Mouse (Mus musculus) neural tube, embryonic 13.5 days (tissue): ENCODE data around the gene Plpp7. TPM values are rescaled to one million over a fixed set of nuclear protein-coding genes. Genes with fewer than 3 reads are reported as not detected.

Source experiments
- ATAC-seq: fragments of 200-750 bp; cut with Nextera tagmentation; 2 replicates; pipeline ENCODE4 v1.8.0; 2017; ENCODE audit warnings: low read depth, mild to moderate bottlenecking, moderate TSS enrichment, moderate library complexity
- H3K27ac ChIP-seq: fragments of 300-500 bp; sonication (generic); replicated peaks from 2 replicates; pipeline ENCODE4 v1.5.1; 2015; ENCODE audit warnings: moderate library complexity, mild to moderate bottlenecking, inconsistent platforms
- H3K27me3 ChIP-seq: fragments of 300-500 bp; sonication (generic); 2 replicates; pipeline ENCODE4 v1.6.1; 2015; ENCODE audit warnings: mild to moderate bottlenecking, inconsistent platforms
- H3K36me3 ChIP-seq: fragments of 300-500 bp; sonication (generic); 2 replicates; pipeline ENCODE4 v1.6.1; 2015; ENCODE audit warnings: mild to moderate bottlenecking, inconsistent platforms
- H3K4me1 ChIP-seq: fragments of 300-500 bp; sonication (generic); replicated peaks from 2 replicates; pipeline ENCODE4 v1.6.1; 2015; ENCODE audit warnings: inconsistent platforms
- H3K4me2 ChIP-seq: fragments of 300-500 bp; sonication (generic); 2 replicates; pipeline ENCODE4 v1.6.1; 2015; ENCODE audit warnings: inconsistent platforms, mild to moderate bottlenecking, moderate library complexity
- H3K4me3 ChIP-seq: fragments of 300-500 bp; sonication (generic); 2 replicates; pipeline ENCODE4 v1.5.1; 2015; ENCODE audit warnings: mild to moderate bottlenecking, inconsistent platforms
- H3K9ac ChIP-seq: fragments of 300-500 bp; sonication (generic); 2 replicates; pipeline ENCODE4 v1.6.1; 2015; ENCODE audit warnings: moderate library complexity, mild to moderate bottlenecking, inconsistent platforms
- H3K9me3 ChIP-seq: fragments of 300-500 bp; sonication (generic); 2 replicates; pipeline ENCODE4 v1.6.1; 2016; ENCODE audit warnings: inconsistent platforms
- WGBS: fragments of 180-500 bp; shearing (Covaris S2); methylation state at CpG from one replicate; pipeline ENCODE4 v1.1.7; 2015; 5-methylcytosine and 5-hydroxymethylcytosine counted together
- polyA plus RNA-seq: library from polyadenylated mRNA; unstranded; fragments of >200 nt; fragmentation: Nextera tagmentation; extraction: Ambion mirVana; gene quantifications from 2 replicates; pipeline ENCODE4 v1.2.1, GENCODE M21; 2015

Gene Plpp7
- polyA plus RNA-seq, 1 experiment from 2014 or later, result 22.6 TPM

- no peaks in the 10 kb centered on the region for H3K36me3 ChIP-seq
- under 1% methylated on average over 68 of the region's 117 CpGs for WGBS
- peaks cover 50% of the 10 kb centered on the region for H3K4me1 ChIP-seq
Measured at GRCm38 (mm10) chr2:32150924-32151659, 55.8 kb downstream of the Plpp7 start, which contains the start of gene Prrc2b. TSS of gene Prrc2b (plus strand) at chr2:32151082.

GRCm38 (mm10) chr2:32151660-32152366 is 56.5 kb downstream of the Plpp7 start:
- Histone ChIP-seq H3K4me1 (peaks cover 57% of the 10 kb centered on the region), H3K27ac (peak overlapping the region; percentile 99), H3K9ac (peak overlapping the region; percentile 100), H3K9me3 (no peaks in the 10 kb centered on the region), H3K4me3 (peak overlapping the region; percentile 93), H3K27me3 (no peaks in the 10 kb centered on the region), H3K4me2 (peak overlapping the region; percentile 100), H3K36me3 (no peaks in the 10 kb centered on the region)
- peak; percentile 38 for ATAC-seq
- WGBS, result 0% methylated on average over 22 of the region's 22 CpGs

More at GRCm38 (mm10) chr2:32150924-32151659, 55.8 kb downstream of the Plpp7 start, which contains the start of gene Prrc2b:
- Histone ChIP-seq H3K27ac (peak within 1 kb of the TSS; percentile 99), H3K9ac (peak within 1 kb of the TSS; percentile 100), H3K27me3 (no peaks in the 10 kb centered on the region), H3K9me3 (no peaks in the 10 kb centered on the region), H3K4me2 (peak within 1 kb of the TSS; percentile 100), H3K4me3 (peak within 1 kb of the TSS; percentile 93)
- peak; percentile 66 for ATAC-seq

- WGBS, result 15% methylated on average over 12 of the region's 12 CpGs
- H3K4me1 ChIP-seq, result peaks cover 64% of the 10 kb centered on the region
- no peak for ATAC-seq
Measured at GRCm38 (mm10) chr2:32152367-32153034, 57.2 kb downstream of the Plpp7 start.

GRCm38 (mm10) chr2:32153041-32153790 is 57.9 kb downstream of the Plpp7 start:
- Histone ChIP-seq H3K4me1 (peaks cover 71% of the 10 kb centered on the region), H3K36me3 (no peaks in the 10 kb centered on the region), H3K27ac (peak overlapping the region; percentile 99), H3K9ac (peak overlapping the region; percentile 100), H3K27me3 (no peaks in the 10 kb centered on the region), H3K9me3 (no peaks in the 10 kb centered on the region), H3K4me3 (peak overlapping the region; percentile 93), H3K4me2 (peak overlapping the region; percentile 100)
- no peak for ATAC-seq
- WGBS, result 2% methylated on average over 13 of the region's 13 CpGs

More at GRCm38 (mm10) chr2:32152367-32153034, 57.2 kb downstream of the Plpp7 start:
- Histone ChIP-seq H3K9ac (peak overlapping the region; percentile 100), H3K4me3 (peak overlapping the region; percentile 93), H3K27me3 (no peaks in the 10 kb centered on the region), H3K27ac (peak overlapping the region; percentile 99), H3K4me2 (peak overlapping the region; percentile 100), H3K9me3 (no peaks in the 10 kb centered on the region), H3K36me3 (no peaks in the 10 kb centered on the region)

- no peaks in the 10 kb centered on the region for H3K36me3 ChIP-seq
- no peaks in the 10 kb centered on the region for H3K9me3 ChIP-seq
- H3K4me2 ChIP-seq, result peak overlapping the region; percentile 100
- peak overlapping the region; percentile 93 for H3K4me3 ChIP-seq
- no peak for ATAC-seq
- no peaks in the 10 kb centered on the region for H3K27me3 ChIP-seq
- WGBS, result 22% methylated on average over 4 of the region's 4 CpGs
- peak overlapping the region; percentile 99 for H3K27ac ChIP-seq
- H3K9ac ChIP-seq, result peak overlapping the region; percentile 100
- peaks cover 77% of the 10 kb centered on the region for H3K4me1 ChIP-seq
Measured at GRCm38 (mm10) chr2:32153791-32154119, 58.4 kb downstream of the Plpp7 start.

- Histone ChIP-seq H3K4me2 (peak overlapping the region; percentile 100), H3K27ac (peak overlapping the region; percentile 99)
- WGBS, result 25% methylated on average over 9 of the region's 9 CpGs
Measured at GRCm38 (mm10) chr2:32154334-32154997, 59.1 kb downstream of the Plpp7 start.

GRCm38 (mm10) chr2:32154998-32155541 is 59.7 kb downstream of the Plpp7 start:
- no peaks in the 10 kb centered on the region for H3K27me3 ChIP-seq
- no peaks in the 10 kb centered on the region for H3K36me3 ChIP-seq
- 44% methylated on average over 7 of the region's 7 CpGs for WGBS
- peak overlapping the region; percentile 100; the same call in 1 of the 2 replicates for H3K9ac ChIP-seq
- no peaks in the 10 kb centered on the region for H3K9me3 ChIP-seq
- H3K4me1 ChIP-seq, result peaks cover 87% of the 10 kb centered on the region
- peak overlapping the region; percentile 100 for H3K4me2 ChIP-seq
- H3K4me3 ChIP-seq, result peak overlapping the region; percentile 93
- no peak for ATAC-seq
- peak overlapping the region; percentile 80 for H3K27ac ChIP-seq

More at GRCm38 (mm10) chr2:32154334-32154997, 59.1 kb downstream of the Plpp7 start:
- H3K4me1 ChIP-seq, result peaks cover 84% of the 10 kb centered on the region
- peak overlapping the region; percentile 93 for H3K4me3 ChIP-seq
- no peaks in the 10 kb centered on the region for H3K36me3 ChIP-seq
- peak overlapping the region; percentile 100 for H3K9ac ChIP-seq
- H3K9me3 ChIP-seq, result no peaks in the 10 kb centered on the region
- no peaks in the 10 kb centered on the region for H3K27me3 ChIP-seq
- ATAC-seq, result no peak

GRCm38 (mm10) chr2:32155614-32156013 is 60.3 kb downstream of the Plpp7 start:
- Histone ChIP-seq H3K9ac (peak overlapping the region; percentile 31; the same call in 1 of the 2 replicates), H3K4me2 (peak overlapping the region; percentile 100), H3K4me1 (peaks cover 87% of the 10 kb centered on the region), H3K27ac (peak overlapping the region; percentile 80), H3K4me3 (no peak overlapping the region), H3K36me3 (no peaks in the 10 kb centered on the region), H3K9me3 (no peaks in the 10 kb centered on the region), H3K27me3 (no peaks in the 10 kb centered on the region)
- ATAC-seq, result no peak
- WGBS, result 73% methylated on average over 6 of the region's 6 CpGs

- H3K9me3 ChIP-seq, result no peaks in the 10 kb centered on the region
- H3K27ac ChIP-seq, result peak overlapping the region; percentile 80
- H3K9ac ChIP-seq, result peak overlapping the region; percentile 58
- H3K4me1 ChIP-seq, result peaks cover 90% of the 10 kb centered on the region
- no peak for ATAC-seq
- 76% methylated on average over 10 of the region's 10 CpGs for WGBS
- no peak overlapping the region for H3K4me3 ChIP-seq
- H3K27me3 ChIP-seq, result no peaks in the 10 kb centered on the region
- H3K36me3 ChIP-seq, result no peaks in the 10 kb centered on the region
- peak overlapping the region; percentile 31 for H3K4me2 ChIP-seq
Measured at GRCm38 (mm10) chr2:32156645-32157044, 61.3 kb downstream of the Plpp7 start.

GRCm38 (mm10) chr2:32157328-32157727 is 62.0 kb downstream of the Plpp7 start:
- ATAC-seq, result 0 out of 2 replicates have a peak, but pooled peaks have one; percentile 10
- no peaks in the 10 kb centered on the region for H3K27me3 ChIP-seq
- H3K4me3 ChIP-seq, result no peak overlapping the region
- 15% methylated on average over 4 of the region's 4 CpGs for WGBS
- H3K4me2 ChIP-seq, result peak overlapping the region; percentile 31
- H3K27ac ChIP-seq, result peak overlapping the region; percentile 80
- H3K4me1 ChIP-seq, result peaks cover 88% of the 10 kb centered on the region
- peak overlapping the region; percentile 58 for H3K9ac ChIP-seq
- H3K9me3 ChIP-seq, result no peaks in the 10 kb centered on the region
- no peaks in the 10 kb centered on the region for H3K36me3 ChIP-seq
